Mouse (Mus musculus): Measurements from ENCODE around the gene Ugt2b1.
A peak's percentile ranks its signal among the peaks of the same experiment; 100 is the strongest.
"Not testable (repeated sequence)": the region's sequence is repeated elsewhere in the genome, so short reads cannot be mapped to it uniquely, and the experiment has no call there.

The Ugt2b1 gene

DNA sequence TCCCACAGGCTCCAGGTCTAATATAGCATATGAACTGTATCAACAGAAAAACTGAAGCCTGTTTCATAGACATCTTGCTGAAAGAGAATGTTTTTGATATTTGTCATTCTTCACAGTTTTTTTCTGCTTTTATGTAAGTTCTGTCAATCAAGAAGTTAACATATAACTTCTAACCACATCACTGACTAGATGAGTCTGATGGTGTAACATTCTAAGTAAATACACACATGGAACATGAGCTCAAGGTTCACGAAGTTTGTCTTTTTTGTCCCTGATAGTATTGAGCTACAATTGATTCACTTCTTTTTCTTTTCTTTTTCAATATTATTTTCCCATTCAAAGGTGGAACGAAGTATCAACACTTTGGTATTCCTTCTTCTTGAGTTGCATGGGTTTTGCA is at the start of gene Ugt2b1:
TSS of gene Ugt2b1 (minus strand) at position 105 of the 400 bp plus-strand sequence.
- no peak for DNase-seq

DNA sequence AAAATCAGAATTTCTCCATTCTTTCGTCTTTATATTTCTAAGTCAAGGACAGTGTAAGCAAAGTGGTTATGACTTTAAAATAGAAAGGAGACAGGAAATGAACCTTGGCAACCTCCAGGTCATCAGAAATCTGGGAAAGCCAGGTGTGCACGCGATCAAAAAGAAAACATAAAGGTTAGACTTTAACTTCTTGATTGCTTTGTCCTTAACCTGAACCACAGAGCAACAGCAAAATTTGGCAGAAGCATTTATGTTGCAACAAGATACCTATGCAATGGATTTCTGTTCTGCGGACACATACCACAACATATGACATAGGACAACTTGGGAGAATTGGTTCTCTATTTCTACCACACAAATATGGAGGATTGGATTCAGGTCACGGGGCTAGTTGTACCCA is 40.9 kb upstream of the Ugt2b1 start:
- not testable (repeated sequence) for DNase-seq

DNA sequence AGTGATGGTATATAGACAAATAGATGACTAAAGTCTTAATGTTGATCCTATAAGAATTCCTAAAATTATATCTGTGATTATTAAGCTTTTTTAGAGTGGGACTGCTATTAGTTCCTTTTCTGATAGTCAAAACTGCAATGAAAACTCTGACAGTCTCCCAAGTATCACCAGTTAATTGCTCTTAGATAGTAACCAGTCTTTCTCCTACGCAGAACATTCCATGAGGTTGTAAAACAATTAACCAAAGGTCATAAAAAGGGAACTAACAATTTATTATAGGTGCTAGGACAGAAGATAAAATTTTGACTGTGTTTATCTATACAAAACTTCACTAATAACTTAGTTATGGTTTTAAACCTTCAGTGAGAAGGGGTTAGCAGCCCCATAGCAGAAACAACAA is 36.5 kb upstream of the Ugt2b1 start:
- DNase-seq: not testable (repeated sequence)

DNA sequence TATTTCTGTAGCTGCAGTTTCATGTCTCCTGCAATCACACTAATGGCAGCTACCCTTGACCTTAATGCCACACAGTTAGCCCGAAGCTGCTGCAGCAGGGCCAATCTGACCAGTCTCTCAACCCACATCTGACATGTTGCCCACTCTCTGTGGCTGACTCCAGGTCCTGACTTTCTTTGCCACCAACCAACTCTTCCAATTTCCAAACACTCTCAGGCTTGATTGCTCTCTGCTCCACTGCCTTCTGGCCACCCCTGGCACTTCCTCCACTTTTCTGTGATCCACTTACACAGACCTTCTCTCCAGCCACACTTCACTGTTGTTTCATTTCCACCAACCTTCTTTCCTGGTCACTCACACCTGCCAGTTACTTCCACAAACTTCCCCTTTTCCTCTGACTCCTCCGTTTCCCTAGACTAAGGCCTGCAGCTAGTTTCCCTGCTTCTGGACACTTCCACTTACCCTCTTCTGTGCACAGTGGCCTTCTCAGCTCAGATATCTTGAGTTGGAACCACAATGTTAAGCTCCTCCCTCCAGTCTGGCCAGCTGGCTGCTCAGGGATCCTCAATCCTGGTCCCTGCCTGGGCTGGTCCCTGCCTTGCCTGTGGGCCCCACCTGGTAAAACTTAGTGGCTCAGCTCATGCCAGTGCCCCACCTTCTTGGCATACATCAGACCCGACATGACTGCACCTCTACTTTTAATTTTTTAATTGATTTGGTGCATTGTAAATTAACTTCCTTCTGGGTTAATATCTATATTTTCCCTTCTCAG is 35.4 kb upstream of the Ugt2b1 start:
- no peak for DNase-seq

DNA sequence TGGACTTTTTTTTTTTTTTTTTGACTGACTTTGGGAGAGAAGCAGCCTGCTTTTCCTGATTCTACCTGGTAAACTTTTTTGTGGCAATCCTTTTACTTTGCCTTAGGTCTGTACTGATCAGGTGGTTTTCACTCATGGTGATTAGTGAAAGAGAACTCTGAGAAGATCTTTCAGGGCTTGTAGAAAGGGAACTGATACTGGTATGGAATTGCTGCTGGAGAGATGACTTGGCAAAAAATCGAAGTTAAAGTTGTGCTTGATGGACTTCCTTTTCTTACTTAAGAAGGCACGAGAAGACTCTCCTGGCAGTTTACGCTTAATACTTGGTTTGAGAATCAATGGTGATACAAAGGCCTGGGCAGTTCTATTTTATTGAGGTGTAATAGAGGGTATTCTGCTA is 34.2 kb upstream of the Ugt2b1 start:
- no peak for DNase-seq

DNA sequence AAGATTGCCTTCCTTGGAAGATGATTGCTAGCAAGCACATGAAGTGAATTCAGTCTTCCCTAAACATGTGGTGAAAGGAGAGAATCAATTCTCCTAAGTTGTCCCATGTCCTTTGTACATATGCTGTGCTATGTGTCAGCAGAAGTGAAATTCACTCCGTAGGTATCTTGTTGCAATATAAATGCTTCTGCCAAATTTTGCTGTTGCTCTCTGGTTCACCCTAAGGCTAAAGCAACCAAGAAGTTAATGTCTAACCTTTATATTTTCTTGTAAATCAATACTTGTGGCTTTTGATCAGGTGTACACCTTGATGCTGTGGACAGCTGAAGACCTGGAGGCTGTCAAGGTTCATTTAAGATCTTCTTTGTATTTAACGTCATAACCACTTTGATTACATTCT is 15.8 kb upstream of the Ugt2b1 start:
- DNase-seq: no peak

DNA sequence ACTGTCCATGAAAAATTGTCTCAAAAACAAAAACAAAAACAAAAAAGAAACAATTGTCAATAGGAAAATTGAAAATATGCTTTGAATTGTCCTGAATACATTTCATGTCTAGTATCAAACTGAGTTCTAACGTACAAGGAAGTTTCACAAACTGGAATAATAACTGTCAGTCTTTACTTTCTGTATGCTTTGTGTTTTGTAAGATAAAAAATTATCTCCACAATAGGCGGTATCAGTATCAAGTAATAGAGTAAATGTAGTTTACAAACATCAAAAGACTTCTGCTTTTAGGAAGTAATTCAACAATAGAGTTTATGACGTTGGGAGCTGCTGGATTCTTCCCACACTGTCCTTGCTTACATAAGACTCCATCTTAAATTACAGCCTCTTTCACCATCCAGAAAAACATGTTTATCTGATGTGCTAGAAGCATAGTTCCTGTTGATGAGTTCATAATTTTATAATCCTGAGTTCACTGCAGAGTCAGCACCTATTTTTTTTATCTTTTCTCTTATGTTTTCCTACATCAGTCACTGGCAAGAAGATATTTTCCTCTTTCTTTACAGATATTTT is 5.6 kb downstream of the Ugt2b1 start:
- no peak for DNase-seq

DNA sequence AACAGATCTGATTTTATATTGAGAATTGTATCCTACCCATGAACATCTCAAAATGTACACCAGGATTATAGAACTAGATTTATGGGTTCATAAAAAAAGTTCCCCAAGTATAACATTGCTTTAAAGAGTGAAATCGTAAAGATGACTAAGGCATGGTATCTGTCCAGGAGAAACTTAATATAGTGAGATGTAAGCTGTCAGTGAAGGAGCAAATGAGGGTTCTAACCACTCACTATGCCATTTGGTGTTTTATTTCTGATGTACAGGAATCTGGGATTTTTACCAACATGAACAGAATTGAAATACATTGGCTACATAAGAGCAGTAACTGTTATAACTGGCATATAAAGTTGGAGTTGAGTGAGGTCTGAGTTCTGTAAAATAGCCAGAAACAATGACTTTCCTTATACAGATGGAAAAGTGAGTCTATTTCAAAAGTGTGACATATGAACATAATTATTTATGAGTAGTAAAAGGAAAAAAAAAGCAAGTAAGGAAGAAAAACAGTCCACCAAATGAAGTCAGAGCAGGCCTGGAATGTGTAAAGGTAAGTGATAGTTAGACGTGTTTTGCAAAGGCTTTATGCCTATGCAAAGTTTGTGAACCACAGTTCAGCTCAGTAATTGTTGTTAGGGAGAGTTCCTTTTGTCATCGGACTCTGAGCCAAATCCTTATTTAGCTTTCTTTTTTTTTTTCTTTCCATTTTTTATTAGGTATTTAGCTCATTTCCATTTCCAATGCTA is 14.8 kb downstream of the Ugt2b1 start:
- DNase-seq: no peak

DNA sequence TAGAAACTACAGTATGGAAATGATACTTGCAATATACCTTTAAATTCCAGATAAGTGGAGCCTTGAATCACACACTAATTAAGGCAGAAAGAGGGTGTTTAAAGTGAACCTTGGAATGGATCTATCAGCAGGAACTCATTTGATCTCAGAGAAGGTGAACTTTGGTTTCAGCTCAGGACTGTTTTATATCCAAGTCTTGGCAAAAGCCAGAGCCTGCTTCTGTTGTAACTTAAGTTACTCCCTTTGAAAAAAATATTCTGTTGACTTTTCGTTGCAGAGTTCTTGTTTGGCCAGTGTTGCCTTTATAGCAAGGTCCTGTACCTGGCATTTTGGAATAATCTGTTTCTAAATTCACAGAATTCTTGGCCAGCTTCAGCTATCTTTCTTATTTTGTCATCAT is 15.6 kb downstream of the Ugt2b1 start:
- DNase-seq: no peak

DNA sequence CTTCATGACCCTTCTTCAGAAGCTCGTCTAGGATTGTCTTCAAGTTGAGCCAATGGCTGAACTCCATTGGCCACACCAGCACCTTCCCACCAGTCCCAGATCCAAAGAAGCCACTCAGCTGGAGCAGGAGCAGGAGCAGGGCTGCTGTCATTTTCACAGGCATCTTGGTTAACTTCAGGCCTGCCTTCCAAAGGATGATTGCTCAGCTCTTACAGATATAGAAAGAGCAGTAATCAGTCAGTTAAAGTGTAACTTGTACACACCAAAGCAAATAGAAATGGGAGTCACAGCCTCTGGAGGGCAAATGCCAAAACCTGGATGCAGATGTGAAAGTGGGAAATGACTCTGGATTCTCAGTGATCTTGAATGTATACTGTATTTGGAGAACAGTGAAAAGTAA is 19.6 kb downstream of the Ugt2b1 start, which contains the start of gene Ugt2b34:
TSS of gene Ugt2b34 (minus strand) at position 180 of the 400 bp plus-strand sequence.
- peak; percentile 6 for DNase-seq

DNA sequence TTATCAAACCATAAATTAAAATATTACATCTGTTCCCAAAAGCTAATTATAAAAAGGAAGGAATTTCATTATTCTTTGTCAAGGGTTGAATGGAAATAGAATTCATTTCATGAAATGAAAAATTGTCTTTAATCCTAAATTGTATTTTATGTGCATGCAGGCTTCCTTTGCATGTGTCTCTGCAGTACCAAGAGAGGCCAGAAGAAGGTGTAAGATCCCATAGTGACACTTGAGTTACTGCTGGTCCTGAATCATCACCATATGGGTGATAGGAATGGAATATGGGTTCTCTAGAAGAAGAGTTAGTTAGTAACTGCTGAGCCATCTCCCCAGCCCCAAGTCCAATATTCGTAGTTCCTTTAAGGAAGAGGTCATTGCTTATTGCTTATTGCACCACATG is 36.4 kb downstream of the Ugt2b1 start:
- DNase-seq: no peak

DNA sequence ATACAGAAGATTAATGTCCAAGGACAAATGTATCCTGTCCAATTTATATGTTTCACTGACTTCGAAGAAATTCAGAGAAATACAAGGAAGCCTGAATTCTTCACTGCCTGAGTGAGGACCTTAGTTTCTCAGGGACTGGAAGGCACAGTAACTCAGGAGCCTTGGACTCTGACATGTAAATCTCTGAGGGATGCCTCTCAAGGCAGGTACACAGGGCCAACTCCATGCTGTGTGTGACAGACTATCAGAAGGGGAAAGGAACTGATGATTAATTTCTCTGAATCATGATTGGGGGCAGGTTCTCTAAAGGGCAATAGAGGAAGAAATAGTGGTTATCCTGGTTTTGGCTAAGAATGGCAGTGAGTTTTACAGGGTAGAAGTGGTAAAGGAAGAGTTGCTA is 37.9 kb downstream of the Ugt2b1 start:
- DNase-seq: no peak

DNA sequence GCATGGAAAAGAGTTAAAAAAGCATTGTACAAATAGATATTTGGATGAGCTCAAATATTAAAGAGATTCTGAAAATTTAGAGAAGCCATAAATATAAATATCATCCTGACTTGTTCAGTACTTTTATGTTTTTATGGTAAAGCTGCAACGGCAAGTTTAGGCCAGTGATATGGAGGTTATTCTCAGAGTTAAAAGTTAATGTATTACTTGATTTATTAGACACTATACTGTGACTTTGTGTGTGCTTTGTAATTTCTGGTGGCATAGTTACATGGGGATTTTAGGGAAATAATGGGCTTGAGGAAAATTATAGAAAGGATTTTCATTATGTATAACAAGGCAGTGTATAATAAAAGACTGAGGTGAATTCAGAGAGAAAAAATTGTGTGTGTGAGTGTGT is 39.2 kb downstream of the Ugt2b1 start:
- DNase-seq: no peak

DNA sequence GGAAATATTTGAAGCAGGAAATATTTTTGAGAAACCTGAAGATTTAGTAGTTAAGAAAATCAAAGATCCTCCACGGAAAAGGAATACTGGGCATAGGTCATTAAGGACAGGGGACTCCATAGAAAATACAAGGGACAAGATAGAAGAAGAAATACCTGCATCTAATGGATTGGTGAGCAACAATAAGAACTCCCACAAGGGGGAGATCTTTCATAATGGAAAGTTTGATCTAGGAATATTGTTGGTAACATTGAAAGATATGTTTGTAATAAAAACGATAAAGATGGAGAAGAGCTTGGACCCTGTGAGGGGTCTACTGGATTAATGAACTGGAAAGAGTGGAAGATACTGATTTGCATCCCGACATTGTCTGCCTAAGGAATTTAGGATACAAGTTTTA is 39.7 kb downstream of the Ugt2b1 start:
- no peak for DNase-seq

DNA sequence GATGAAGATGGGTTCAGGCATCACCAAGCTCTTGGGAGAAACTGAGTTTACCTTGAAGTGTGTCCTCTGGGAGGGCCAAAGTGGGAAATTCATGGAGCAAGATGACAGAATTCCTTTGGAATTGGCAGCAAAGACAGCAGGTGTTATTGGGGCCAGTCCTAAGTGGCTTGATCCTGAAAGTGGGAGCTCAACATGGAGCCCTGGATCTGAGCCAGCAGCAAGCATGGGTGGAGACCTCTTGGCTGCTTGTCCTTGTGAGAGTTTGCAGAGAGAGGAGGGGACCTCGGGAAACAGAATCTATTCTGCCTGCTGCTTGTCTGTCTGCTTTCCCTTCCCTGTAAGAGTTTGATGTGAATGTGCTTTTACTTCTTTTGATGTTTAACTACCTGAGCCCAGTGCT is 54.5 kb downstream of the Ugt2b1 start:
- peak; percentile 21 for DNase-seq
